Mouse (Mus musculus): ENCODE measurements around the gene Eya2.

The Eya2 gene

GRCm38 (mm10) chr2:165595676-165596070, 841 bp downstream of the Eya2 start:
- DNase-seq (ENCODE audit: low spot score), result no peak

- no peak for DNase-seq (ENCODE audit: low spot score)
These were observed 1.3 kb downstream of the Eya2 start for GRCm38 (mm10) chr2:165596141-165596540.

GRCm38 (mm10) chr2:165597536-165597935, 2.7 kb downstream of the Eya2 start:
- no peak for DNase-seq (ENCODE audit: low spot score)

GRCm38 (mm10) chr2:165598139-165598538, 3.3 kb downstream of the Eya2 start:
- DNase-seq (ENCODE audit: low spot score), result no peak

- DNase-seq (ENCODE audit: low spot score), result no peak
These were observed 4.7 kb downstream of the Eya2 start for GRCm38 (mm10) chr2:165599566-165599965.

- no peak for DNase-seq (ENCODE audit: low spot score)
These were observed 6.1 kb downstream of the Eya2 start for GRCm38 (mm10) chr2:165600926-165601325.

GRCm38 (mm10) chr2:165601605-165602004, 6.8 kb downstream of the Eya2 start:
- no peak for DNase-seq (ENCODE audit: low spot score)

- no peak for DNase-seq (ENCODE audit: low spot score)
These were observed 8.9 kb downstream of the Eya2 start for GRCm38 (mm10) chr2:165603775-165604174.

GRCm38 (mm10) chr2:165611551-165612253, 16.9 kb downstream of the Eya2 start:
- no peak for DNase-seq (ENCODE audit: low spot score)

GRCm38 (mm10) chr2:165613741-165614339, 19.0 kb downstream of the Eya2 start:
- no peak for DNase-seq (ENCODE audit: low spot score)

GRCm38 (mm10) chr2:165621488-165621887, 26.7 kb downstream of the Eya2 start:
- DNase-seq (ENCODE audit: low spot score), result no peak

- no peak for DNase-seq (ENCODE audit: low spot score)
These were observed 27.8 kb downstream of the Eya2 start for GRCm38 (mm10) chr2:165622596-165622995.

GRCm38 (mm10) chr2:165626826-165627225, 32.0 kb downstream of the Eya2 start:
- DNase-seq (ENCODE audit: low spot score), result no peak

GRCm38 (mm10) chr2:165627974-165628373, 33.1 kb downstream of the Eya2 start:
- no peak for DNase-seq (ENCODE audit: low spot score)

- no peak for DNase-seq (ENCODE audit: low spot score)
These were observed 35.1 kb downstream of the Eya2 start for GRCm38 (mm10) chr2:165629900-165630299.

GRCm38 (mm10) chr2:165633011-165633785, 38.4 kb downstream of the Eya2 start:
- DNase-seq (ENCODE audit: low spot score), result no peak

GRCm38 (mm10) chr2:165634481-165634880, 39.6 kb downstream of the Eya2 start:
- DNase-seq (ENCODE audit: low spot score), result no peak

GRCm38 (mm10) chr2:165639075-165639755, 44.4 kb downstream of the Eya2 start:
- no peak for DNase-seq (ENCODE audit: low spot score)

GRCm38 (mm10) chr2:165641909-165642505, 47.2 kb downstream of the Eya2 start:
- no peak for DNase-seq (ENCODE audit: low spot score)

GRCm38 (mm10) chr2:165643596-165643995, 48.8 kb downstream of the Eya2 start:
- no peak for DNase-seq (ENCODE audit: low spot score)

- no peak for DNase-seq (ENCODE audit: low spot score)
These were observed 49.2 kb downstream of the Eya2 start for GRCm38 (mm10) chr2:165644057-165644456.

- DNase-seq (ENCODE audit: low spot score), result no peak
These were observed 56.2 kb downstream of the Eya2 start for GRCm38 (mm10) chr2:165651031-165651430.
